Mouse (Mus musculus) MEL (cell line): ENCODE measurements around the gene Cebpg. TPM values are rescaled to one million over a fixed set of nuclear protein-coding genes. Genes with fewer than 3 reads are reported as not detected.

Source experiments
- DNase-seq: peaks from one replicate; pipeline ENCODE4 v3.0.0; 2011; ENCODE audit warnings: low read depth, low spot score
- H3K27ac ChIP-seq: 2 replicates; pipeline ENCODE4 v1.5.1; 2012; ENCODE audit warnings: low read depth, mild to moderate bottlenecking, control low read depth, low read length, moderate library complexity; ENCODE audit not compliant: control insufficient read depth
- H3K27me3 ChIP-seq, 2 experiments: fragments of 150-350 bp in 1 of 2; sonication (generic) in 1 of 2; 2 replicates each; pipeline ENCODE4 v1.6.1; 2012; ENCODE audit warnings: low read length in 2 of 2, mild to moderate bottlenecking in 2 of 2, improper control_type of control experiment in 1 of 2, moderate library complexity in 1 of 2; ENCODE audit not compliant: insufficient read depth in 2 of 2, control insufficient read depth in 1 of 2
- H3K36me3 ChIP-seq, 2 experiments: 2 replicates each; pipeline ENCODE4 v1.6.1; 2012 to 2014; ENCODE audit warnings: low read length in 2 of 2, improper control_type of control experiment in 1 of 2, inconsistent platforms in 1 of 2, mild to moderate bottlenecking in 1 of 2; ENCODE audit not compliant: insufficient read depth in 2 of 2, control insufficient read depth in 1 of 2
- H3K4me1 ChIP-seq, 2 experiments: fragments of 150-350 bp in 1 of 2; sonication (generic) in 1 of 2; 2 replicates each; pipeline ENCODE4 v1.6.1; 2012; ENCODE audit warnings: low read length in 2 of 2, improper control_type of control experiment in 1 of 2, mild to moderate bottlenecking in 1 of 2; ENCODE audit not compliant: insufficient read depth in 2 of 2, control insufficient read depth in 1 of 2
- H3K4me3 ChIP-seq, 2 experiments: fragments of 150-350 bp in 1 of 2; sonication (generic) in 1 of 2; 2 replicates each; pipeline ENCODE4 v1.5.1; 2012; ENCODE audit warnings: low read depth in 2 of 2, low read length in 2 of 2, mild to moderate bottlenecking in 2 of 2, moderate library complexity in 2 of 2, control low read depth in 1 of 2, improper control_type of control experiment in 1 of 2; ENCODE audit not compliant: control insufficient read depth in 1 of 2, insufficient read depth in 1 of 2
- H3K79me2 ChIP-seq: 2 replicates; pipeline ENCODE4 v1.6.1; 2012; ENCODE audit warnings: mild to moderate bottlenecking, low read length, moderate library complexity; ENCODE audit not compliant: control insufficient read depth, poor library complexity, insufficient read depth
- H3K9ac ChIP-seq: 2 replicates; pipeline ENCODE4 v1.6.1; 2012; ENCODE audit warnings: low read depth, mild to moderate bottlenecking, control low read depth, low read length, moderate library complexity; ENCODE audit not compliant: control insufficient read depth, poor library complexity, severe bottlenecking
- H3K9me3 ChIP-seq: fragments of 150-350 bp; sonication (generic); replicated peaks from 2 replicates; pipeline ENCODE4 v1.6.1; 2012; ENCODE audit warnings: mild to moderate bottlenecking, low read length, improper control_type of control experiment, moderate library complexity; ENCODE audit not compliant: insufficient read depth
- BHLHE40 ChIP-seq: IDR thresholded peaks from 2 replicates; pipeline ENCODE4 v1.6.1; 2012; ENCODE audit warnings: low read depth, mild to moderate bottlenecking, inconsistent platforms, low read length, improper control_type of control experiment, borderline replicate concordance
- CTCF ChIP-seq, 3 experiments: IDR thresholded peaks in 2 of 3; conservative IDR thresholded peaks in 1 of 3; 2 replicates each; pipeline ENCODE4 v1.5.1; 2011 to 2012; ENCODE audit warnings: low read length in 3 of 3, low read depth in 2 of 3, mild to moderate bottlenecking in 2 of 3, improper control_type of control experiment in 1 of 3, inconsistent platforms in 1 of 3, mixed read lengths in 1 of 3, moderate library complexity in 1 of 3; ENCODE audit not compliant: control insufficient read depth in 1 of 3, insufficient read depth in 1 of 3, poor library complexity in 1 of 3, severe bottlenecking in 1 of 3
- E2F4 ChIP-seq: IDR thresholded peaks from 2 replicates; pipeline ENCODE4 v1.6.1; 2011; ENCODE audit warnings: low read depth, low read length, improper control_type of control experiment, borderline replicate concordance
- EP300 ChIP-seq, 2 experiments: IDR thresholded peaks; 2 replicates each; pipeline ENCODE4 v1.6.1; 2011; ENCODE audit warnings: improper control_type of control experiment in 2 of 2, low read length in 2 of 2, low read depth in 1 of 2, mild to moderate bottlenecking in 1 of 2
- GABPA ChIP-seq: IDR thresholded peaks from 2 replicates; pipeline ENCODE4 v1.6.1; 2012; ENCODE audit warnings: low read depth, mild to moderate bottlenecking, inconsistent platforms, low read length, improper control_type of control experiment, moderate library complexity
- JUND ChIP-seq: IDR thresholded peaks from 2 replicates; pipeline ENCODE4 v1.6.1; 2011; ENCODE audit warnings: low read depth, mild to moderate bottlenecking, improper control_type of control experiment, low read length
- MAZ ChIP-seq: IDR thresholded peaks from 2 replicates; pipeline ENCODE4 v1.6.1; 2012; ENCODE audit warnings: low read depth, mild to moderate bottlenecking, inconsistent platforms, low read length, improper control_type of control experiment
- MYB ChIP-seq: IDR thresholded peaks from 2 replicates; pipeline ENCODE4 v1.6.1; 2011; ENCODE audit warnings: mild to moderate bottlenecking, low read depth, low read length, improper control_type of control experiment
- MYC ChIP-seq: IDR thresholded peaks from 2 replicates; pipeline ENCODE4 v1.6.1; 2011; ENCODE audit warnings: low read depth, mild to moderate bottlenecking, low read length, improper control_type of control experiment, moderate library complexity
- NRF1 ChIP-seq: IDR thresholded peaks from 2 replicates; pipeline ENCODE4 v1.6.1; 2014; ENCODE audit warnings: low read depth, mild to moderate bottlenecking, inconsistent platforms, low read length, improper control_type of control experiment, moderate library complexity; ENCODE audit not compliant: poor library complexity, insufficient read depth, severe bottlenecking
- POLR2A ChIP-seq, 2 experiments: IDR thresholded peaks; 2 replicates each; pipeline ENCODE4 v1.6.1; 2011 to 2012; ENCODE audit warnings: low read length in 2 of 2, mild to moderate bottlenecking in 2 of 2, control low read depth in 1 of 2, improper control_type of control experiment in 1 of 2, low read depth in 1 of 2, moderate library complexity in 1 of 2; ENCODE audit not compliant: control insufficient read depth in 1 of 2, insufficient read depth in 1 of 2, poor library complexity in 1 of 2
- SMC3 ChIP-seq: IDR thresholded peaks from 2 replicates; pipeline ENCODE4 v1.6.1; 2011; ENCODE audit warnings: low read depth, low read length, improper control_type of control experiment
- TAL1 ChIP-seq: IDR thresholded peaks from 2 replicates; pipeline ENCODE4 v1.6.1; 2012; ENCODE audit warnings: mild to moderate bottlenecking, inconsistent platforms, low read length, moderate library complexity, mixed read lengths
- TBP ChIP-seq: IDR thresholded peaks from 2 replicates; pipeline ENCODE4 v1.8.0; 2011; ENCODE audit warnings: low read depth, low read length, improper control_type of control experiment
- TCF12 ChIP-seq: IDR thresholded peaks from 2 replicates; pipeline ENCODE4 v1.6.1; 2014; ENCODE audit warnings: low read depth, mild to moderate bottlenecking, inconsistent platforms, low read length, improper control_type of control experiment, moderate library complexity
- UBTF ChIP-seq: IDR thresholded peaks from 2 replicates; pipeline ENCODE4 v1.6.1; 2012; ENCODE audit warnings: low read depth, mild to moderate bottlenecking, inconsistent platforms, low read length, improper control_type of control experiment, moderate library complexity, borderline replicate concordance; ENCODE audit not compliant: insufficient read depth
- USF1 ChIP-seq: IDR thresholded peaks from 2 replicates; pipeline ENCODE4 v1.6.1; 2014; ENCODE audit warnings: low read depth, mild to moderate bottlenecking, inconsistent platforms, low read length, improper control_type of control experiment, moderate library complexity
- ZC3H11A ChIP-seq: IDR thresholded peaks from 2 replicates; pipeline ENCODE4 v1.6.1; 2012; ENCODE audit warnings: low read depth, mild to moderate bottlenecking, inconsistent platforms, low read length, improper control_type of control experiment
- ZNF384 ChIP-seq: IDR thresholded peaks from 2 replicates; pipeline ENCODE4 v1.6.1; 2012; ENCODE audit warnings: low read depth, mild to moderate bottlenecking, inconsistent platforms, low read length, improper control_type of control experiment
- polyA plus RNA-seq, 2 experiments: library from polyadenylated mRNA; stranded (reverse) in 1 of 2; unstranded in 1 of 2; fragments of >175 nt in 1 of 2; fragments of >200 nt in 1 of 2; gene quantifications; 2 replicates each; pipeline versions ENCODE4 v1.2.1 to v1.2.4; 2012; ENCODE audit warnings: low replicate concordance in 2 of 2, low read depth in 1 of 2; ENCODE audit not compliant: insufficient read length in 2 of 2, insufficient read depth in 1 of 2, missing spikeins in 1 of 2
- total RNA-seq: library from RNA; depleted of rRNA; stranded (reverse); fragments of 300-350 nt; gene quantifications from 2 replicates; pipeline ENCODE4 v1.2.3, GENCODE M21; 2012

Cebpg gene
- total and polyA plus RNA-seq, 3 experiments: 17.3 to 20.7 TPM; not detected in 1

GRCm38 (mm10) chr7:35046091-35046490 lies 10.3 kb downstream of the Cebpg start:
- no peak overlapping the region for H3K9ac ChIP-seq
- peaks cover 3 to 21% of the 10 kb centered on the region in 2 experiments; a peak in 3 of 4 replicates for H3K36me3 ChIP-seq
- TF ChIP-seq NRF1 (no peak), MYC (no peak), SMC3 (no peak)
- TF ChIP-seq, all 39 proteins: peak for 0
- H3K9me3 ChIP-seq: no peaks in the 10 kb centered on the region
- H3K27me3 ChIP-seq: no peaks in the 10 kb centered on the region
- no peak overlapping the region for H3K27ac ChIP-seq
- no peak overlapping the region for H3K4me3 ChIP-seq
- peaks cover 17% of the 10 kb centered on the region for H3K79me2 ChIP-seq
- DNase-seq: no peak
- H3K4me1 ChIP-seq: no peaks in the 10 kb centered on the region

DNA sequence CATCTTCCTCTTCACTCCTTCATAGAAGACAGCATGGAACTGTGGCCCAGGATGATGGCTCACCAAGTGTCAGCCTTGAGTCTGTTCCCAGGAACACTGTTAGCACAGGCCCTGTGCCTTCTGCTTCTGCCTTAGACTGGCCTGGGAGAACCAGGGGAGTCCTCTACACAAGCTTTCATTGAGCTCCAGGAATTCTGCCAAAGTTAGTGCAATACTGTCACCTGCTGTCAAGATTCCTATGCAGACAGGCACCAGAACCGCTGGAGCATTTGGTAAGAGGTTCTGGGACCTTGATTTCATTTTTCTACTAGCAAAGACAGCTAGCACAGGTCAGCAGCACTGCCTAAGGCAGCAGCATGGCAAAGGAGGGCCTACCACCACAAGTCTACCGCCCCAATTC lies 11.7 kb downstream of the Cebpg start:
- H3K27me3 ChIP-seq: no peaks in the 10 kb centered on the region
- TF ChIP-seq ZNF384 (no peak), JUND (no peak), ZC3H11A (no peak), TAL1 (no peak), E2F4 (no peak), CTCF (IDR thresholded peaks at IDR 0.05 in 2 of 3, conservative IDR thresholded peaks at IDR 0.05 in 1 of 3; ENCODE audit: control insufficient read depth in 1 of 3, insufficient read depth in 1 of 3, low read depth in 2 of 3, low read length in 3 of 3, poor library complexity in 1 of 3, severe bottlenecking in 1 of 3) (no peak), EP300 (IDR thresholded peaks at IDR 0.05; ENCODE audit: low read depth in 1 of 2, low read length in 2 of 2) (no peak), GABPA (no peak), TCF12 (no peak), UBTF (no peak), BHLHE40 (no peak), MAZ (no peak), MYB (no peak), POLR2A (IDR thresholded peaks at IDR 0.05; ENCODE audit: control insufficient read depth in 1 of 2, insufficient read depth in 1 of 2, low read depth in 1 of 2, low read length in 2 of 2, poor library complexity in 1 of 2) (no peak), USF1 (no peak), TBP (no peak)
- H3K4me1 ChIP-seq: no peaks in the 10 kb centered on the region
- H3K4me3 ChIP-seq: no peak overlapping the region
- no peaks in the 10 kb centered on the region for H3K9me3 ChIP-seq
- peaks cover 9% of the 10 kb centered on the region for H3K79me2 ChIP-seq
- no peak overlapping the region for H3K9ac ChIP-seq
- DNase-seq: no peak
- peaks cover 3 to 14% of the 10 kb centered on the region in 2 experiments; a peak in 3 of 4 replicates for H3K36me3 ChIP-seq
- H3K27ac ChIP-seq: no peak overlapping the region
